In the genomic region with DNA sequence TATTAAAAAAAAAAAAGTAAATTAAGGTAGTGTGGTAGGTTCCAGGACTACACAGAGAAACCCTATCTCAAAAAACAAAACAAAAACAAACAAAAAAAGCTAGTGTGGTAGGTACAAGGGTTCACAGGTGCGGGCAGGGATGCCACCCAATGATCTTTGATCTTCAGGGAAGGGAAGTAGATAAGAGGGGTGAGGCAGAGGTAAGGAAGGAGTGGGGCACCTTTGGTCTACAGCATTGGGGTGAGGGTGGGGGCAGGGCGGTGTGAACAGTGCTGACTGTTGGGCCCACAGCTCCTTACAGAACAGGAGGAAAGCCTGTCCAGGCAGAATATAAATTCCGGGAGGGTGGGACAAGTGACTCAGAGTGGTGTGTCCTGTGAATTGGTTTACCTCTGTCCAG, we compare ENCODE assay signal across 21 mouse cellular contexts. TPM values are rescaled to one million over a fixed set of nuclear protein-coding genes. Genes with fewer than 3 reads are reported as not detected.
DNase-seq lines count a peak whose midpoint lies in the region; ATAC-seq and TF ChIP-seq lines count a peak whose summit lies in the region.
"Had no signal": no experiment of that assay in that cellular context is flagged by ENCODE, and none has a peak within 500 bp of the region (broad histone marks: within the 10 kb centered on the region; RNA-seq: fewer than 3 reads in every experiment).

No protein-coding gene starts in this region.

- H3K9ac ChIP-seq in liver, adult 2 months (ENCODE audit: low read depth, low read length): no peak overlapping the region
- H3K9ac ChIP-seq in liver, embryonic 12.5 days: no peak overlapping the region
- H3K9ac ChIP-seq in intestine, embryonic 15.5 days: no peak overlapping the region
- H3K9ac ChIP-seq in stomach, postnatal 0 days (ENCODE audit: low read length): no peak overlapping the region
- H3K9ac ChIP-seq: embryonic facial prominence, embryonic 12.5 days; forebrain, embryonic 15.5 days; limb, embryonic 15.5 days; neural tube, embryonic 12.5 days had no signal

- intact Hi-C loops in heart, postnatal 25 days (cut with DNase I): no loop called here

- H3K27ac ChIP-seq in liver, adult 2 months (replicated peaks; ENCODE audit: insufficient read depth, low read depth, low read length): 0 out of 2 replicates have a peak overlapping the region, but pooled peaks have one; percentile 18
- no peak overlapping the region for H3K27ac ChIP-seq in liver, embryonic 12.5 days
- peak overlapping the region; percentile 87 for H3K27ac ChIP-seq in intestine, embryonic 15.5 days
- peak overlapping the region; percentile 79 for H3K27ac ChIP-seq in stomach, postnatal 0 days (replicated peaks)
- H3K27ac ChIP-seq: embryonic facial prominence, embryonic 12.5 days; forebrain, embryonic 15.5 days; gastrocnemius, adult 2 months; heart, adult 2 months; limb, embryonic 15.5 days; neural tube, embryonic 12.5 days had no signal

- peaks cover 26% of the 10 kb centered on the region for H3K4me1 ChIP-seq in liver, adult 2 months (ENCODE audit: control insufficient read depth, insufficient read depth, low read length)
- H3K4me1 ChIP-seq in liver, embryonic 12.5 days: peaks cover 43% of the 10 kb centered on the region
- peaks cover 44% of the 10 kb centered on the region for H3K4me1 ChIP-seq in intestine, embryonic 15.5 days (replicated peaks)
- H3K4me1 ChIP-seq in stomach, postnatal 0 days (replicated peaks; ENCODE audit: control insufficient read depth, insufficient read depth): no peaks in the 10 kb centered on the region
- H3K4me1 ChIP-seq: forebrain, embryonic 15.5 days had no signal

- H3K27me3 ChIP-seq in liver, adult 2 months (ENCODE audit: control insufficient read depth, insufficient read depth, low read length): no peaks in the 10 kb centered on the region
- H3K27me3 ChIP-seq in liver, embryonic 12.5 days (replicated peaks): no peaks in the 10 kb centered on the region
- H3K27me3 ChIP-seq in intestine, embryonic 15.5 days (replicated peaks): no peaks in the 10 kb centered on the region
- no peaks in the 10 kb centered on the region for H3K27me3 ChIP-seq in stomach, postnatal 0 days (ENCODE audit: control insufficient read depth, insufficient read depth, low read length)

- no peak for TF ChIP-seq POLR2A in liver, adult 2 months (IDR thresholded peaks at IDR 0.05; ENCODE audit: extremely low read depth, insufficient read depth, low read length)

- no peak for TF ChIP-seq CTCF in liver, adult 2 months (IDR thresholded peaks at IDR 0.05; ENCODE audit: low read depth, low read length)
- TF ChIP-seq CTCF in stomach, postnatal 0 days (IDR thresholded peaks at IDR 0.05; ENCODE audit: low read depth): no peak

- no peaks in the 10 kb centered on the region for H3K79me2 ChIP-seq in liver, adult 2 months (ENCODE audit: control insufficient read depth, insufficient read depth, low read length)

- WGBS in liver, adult 2 months: 39% methylated on average over 3 of the region's 3 CpGs
- 60% methylated on average over 3 of the region's 3 CpGs for WGBS in liver, embryonic 12.5 days (ENCODE audit: insufficient replicate concordance)
- 50% methylated on average over 3 of the region's 3 CpGs for WGBS in intestine, embryonic 15.5 days
- WGBS in stomach, postnatal 0 days: 47% methylated on average over 3 of the region's 3 CpGs

- no peak overlapping the region for H3K4me3 ChIP-seq in liver, adult 2 months (ENCODE audit: insufficient read depth, low read depth, low read length)
- no peak overlapping the region for H3K4me3 ChIP-seq in liver, embryonic 12.5 days
- no peak overlapping the region for H3K4me3 ChIP-seq in intestine, embryonic 15.5 days (replicated peaks)
- H3K4me3 ChIP-seq in stomach, postnatal 0 days (ENCODE audit: low read depth, low read length): no peak overlapping the region
- H3K4me3 ChIP-seq: embryonic facial prominence, embryonic 12.5 days; forebrain, embryonic 15.5 days; gastrocnemius, adult 2 months; heart, adult 2 months; limb, embryonic 15.5 days; neural tube, embryonic 12.5 days had no signal

- no peak for TF ChIP-seq EP300 in stomach, postnatal 0 days (optimal IDR thresholded peaks at IDR 0.05)

- no peak overlapping the region for H3K4me2 ChIP-seq in liver, embryonic 12.5 days
- no peak overlapping the region for H3K4me2 ChIP-seq in intestine, embryonic 15.5 days (replicated peaks)
- H3K4me2 ChIP-seq in stomach, postnatal 0 days (replicated peaks; ENCODE audit: low read depth): no peak overlapping the region
- H3K4me2 ChIP-seq: embryonic facial prominence, embryonic 12.5 days; forebrain, embryonic 15.5 days; limb, embryonic 15.5 days; neural tube, embryonic 12.5 days had no signal

- no peaks in the 10 kb centered on the region for H3K9me3 ChIP-seq in liver, embryonic 12.5 days (replicated peaks)
- H3K9me3 ChIP-seq in intestine, embryonic 15.5 days: no peaks in the 10 kb centered on the region
- H3K9me3 ChIP-seq in stomach, postnatal 0 days (ENCODE audit: control insufficient read depth, low read length): no peaks in the 10 kb centered on the region
- H3K9me3 ChIP-seq: embryonic facial prominence, embryonic 12.5 days; forebrain, embryonic 15.5 days; limb, embryonic 15.5 days; neural tube, embryonic 12.5 days had no signal

- no peaks in the 10 kb centered on the region for H3K36me3 ChIP-seq in liver, adult 2 months (ENCODE audit: control insufficient read depth, insufficient read depth, low read length)
- H3K36me3 ChIP-seq in liver, embryonic 12.5 days: peaks cover 5% of the 10 kb centered on the region
- H3K36me3 ChIP-seq in intestine, embryonic 15.5 days: 0 out of 2 replicates have a peak, but pooled peaks cover under 1% of the 10 kb centered on the region
- H3K36me3 ChIP-seq in stomach, postnatal 0 days (ENCODE audit: control insufficient read depth, insufficient read depth, low read length): no peaks in the 10 kb centered on the region
- H3K36me3 ChIP-seq: forebrain, embryonic 15.5 days had no signal

- ATAC-seq in liver, embryonic 12.5 days: no peak
- ATAC-seq in intestine, embryonic 15.5 days: peak; percentile 84
- ATAC-seq in stomach, postnatal 0 days (ENCODE audit: low FRiP score, low TSS enrichment): peak; percentile 80
- ATAC-seq: forebrain, embryonic 15.5 days had no signal

- DNase-seq in liver, adult 2 months (ENCODE audit: extremely low read depth, low read depth, low spot score): peak; percentile 80
- peak; percentile 89 for DNase-seq in stomach, postnatal 0 days (ENCODE audit: low spot score)
- peak; percentile 74 for DNase-seq in thymus, postnatal 4 days
- no peak for DNase-seq in layer of hippocampus, adult 11-12 months (ENCODE audit: low spot score)
- DNase-seq in spleen, postnatal 10 days (ENCODE audit: low spot score in 2 of 2): no peak
- DNase-seq in heart, postnatal 25 days (ENCODE audit: low spot score): no peak
- DNase-seq: adrenal gland, postnatal 25 days; cerebellum, adult 18-20 months; gastrocnemius, adult 2 months; heart, adult 2 months; kidney, adult 11 months; kidney, postnatal 25 days; lung, adult 18-20 months had no signal

RNA-seq across cellular contexts. Expression of a gene that starts 2.9 kb away (rescaled TPM):
- 2.3 and 6.9 TPM in 2 replicates for total RNA-seq in liver, adult 2 months (2014; rRNA removed)
- polyA plus RNA-seq in liver, adult 2 months (2012; rRNA removed): 5.2 and 7.4 TPM in 2 replicates
- polyA plus RNA-seq in liver, embryonic 12.5 days (2016; fragmentation: Nextera tagmentation; extraction: Ambion mirVana): 3.0 and 3.9 TPM in 2 replicates
- polyA plus RNA-seq in intestine, embryonic 15.5 days (2015; fragmentation: Nextera tagmentation; extraction: Ambion mirVana): 178 and 182 TPM in 2 replicates
- polyA plus RNA-seq in stomach, postnatal 0 days (2015; fragmentation: Nextera tagmentation; extraction: Ambion mirVana): 192 and 201 TPM in 2 replicates
- total RNA-seq in heart, postnatal 25 days (2021): 1 to 10 TPM in 1 of 2 experiments, under 1 TPM in 1; 0.73 to 3.7 TPM
- total RNA-seq: left cerebral cortex, postnatal 14 days had no signal

RNA-seq across cellular contexts. Expression of a gene that starts 13.0 kb away (rescaled TPM):
- total RNA-seq in liver, adult 2 months (2014; rRNA removed): 40.7 and 59.9 TPM in 2 replicates
- polyA plus RNA-seq in liver, adult 2 months (2012; rRNA removed): 132 and 143 TPM in 2 replicates
- 59.2 and 64.3 TPM in 2 replicates for polyA plus RNA-seq in liver, embryonic 12.5 days (2016; fragmentation: Nextera tagmentation; extraction: Ambion mirVana)
- 77.7 and 86.6 TPM in 2 replicates for polyA plus RNA-seq in intestine, embryonic 15.5 days (2015; fragmentation: Nextera tagmentation; extraction: Ambion mirVana)
- polyA plus RNA-seq in stomach, postnatal 0 days (2015; fragmentation: Nextera tagmentation; extraction: Ambion mirVana): 62.8 and 74.1 TPM in 2 replicates
- 10 to 100 TPM; 75.2 to 78.9 TPM for total RNA-seq in heart, postnatal 25 days (2021)

RNA-seq across cellular contexts. Expression of a gene that starts 18.9 kb away (rescaled TPM):
- 1.7 and 2.0 TPM in 2 replicates for total RNA-seq in liver, adult 2 months (2014; rRNA removed)
- 3.3 and 5.3 TPM in 2 replicates for polyA plus RNA-seq in liver, adult 2 months (2012; rRNA removed)
- 2.9 and 3.1 TPM in 2 replicates for polyA plus RNA-seq in liver, embryonic 12.5 days (2016; fragmentation: Nextera tagmentation; extraction: Ambion mirVana)
- polyA plus RNA-seq in intestine, embryonic 15.5 days (2015; fragmentation: Nextera tagmentation; extraction: Ambion mirVana): 1.9 and 2.2 TPM in 2 replicates
- 2.4 and 3.0 TPM in 2 replicates for polyA plus RNA-seq in stomach, postnatal 0 days (2015; fragmentation: Nextera tagmentation; extraction: Ambion mirVana)
- total RNA-seq in heart, postnatal 25 days (2021): 1 to 10 TPM; 2.4 to 2.5 TPM
- total RNA-seq: megakaryocyte-erythroid progenitor cell, adult 5-6 weeks had no signal

RNA-seq across cellular contexts. Expression of a gene that starts 30.5 kb away (rescaled TPM):
- total RNA-seq in liver, adult 2 months (2014; rRNA removed): 24.8 and 28.9 TPM in 2 replicates
- 120 and 133 TPM in 2 replicates for polyA plus RNA-seq in liver, adult 2 months (2012; rRNA removed)
- polyA plus RNA-seq in liver, embryonic 12.5 days (2016; fragmentation: Nextera tagmentation; extraction: Ambion mirVana): 25.9 and 28.4 TPM in 2 replicates
- polyA plus RNA-seq in intestine, embryonic 15.5 days (2015; fragmentation: Nextera tagmentation; extraction: Ambion mirVana): 633 and 716 TPM in 2 replicates
- 638 and 692 TPM in 2 replicates for polyA plus RNA-seq in stomach, postnatal 0 days (2015; fragmentation: Nextera tagmentation; extraction: Ambion mirVana)
- total RNA-seq in heart, postnatal 25 days (2021): 10 to 100 TPM; 33.5 to 37.1 TPM

RNA-seq across cellular contexts. Expression of a gene that starts 37.3 kb away (rescaled TPM):
- total RNA-seq in liver, adult 2 months (2014; rRNA removed): 0.27 and 0.28 TPM in 2 replicates
- 0.12 and 0.24 TPM in 2 replicates for polyA plus RNA-seq in liver, adult 2 months (2012; rRNA removed)
- polyA plus RNA-seq in liver, embryonic 12.5 days (2016; fragmentation: Nextera tagmentation; extraction: Ambion mirVana): 0.26 and 0.48 TPM in 2 replicates
- polyA plus RNA-seq in intestine, embryonic 15.5 days (2015; fragmentation: Nextera tagmentation; extraction: Ambion mirVana): 0.81 and 0.99 TPM in 2 replicates
- 0.29 and 0.65 TPM in 2 replicates for polyA plus RNA-seq in stomach, postnatal 0 days (2015; fragmentation: Nextera tagmentation; extraction: Ambion mirVana)
- total RNA-seq in heart, postnatal 25 days (2021): under 1 TPM; 0.16 to 0.34 TPM

Comparison
In these comparisons a context has a peak if more than half of its experiments do, and no peak if none do; other contexts are left out.
1. DNase-seq: peak in liver, adult 2 months (single experiment), stomach, postnatal 0 days (single experiment) and thymus, postnatal 4 days (single experiment); none in layer of hippocampus, adult 11-12 months (single experiment), spleen, postnatal 10 days (0 of 2) and heart, postnatal 25 days (single experiment).
2. RNA of a gene that starts 2.9 kb away (polyA plus RNA-seq): 192 to 201 TPM in stomach, postnatal 0 days and 178 to 182 TPM in intestine, embryonic 15.5 days; 5.2 to 7.4 TPM in liver, adult 2 months and 3.0 to 3.9 TPM in liver, embryonic 12.5 days; every median in the first group is over 10 times any median in the second.